8 mouse cellular contexts compared by ENCODE assay signal in the genomic region with DNA sequence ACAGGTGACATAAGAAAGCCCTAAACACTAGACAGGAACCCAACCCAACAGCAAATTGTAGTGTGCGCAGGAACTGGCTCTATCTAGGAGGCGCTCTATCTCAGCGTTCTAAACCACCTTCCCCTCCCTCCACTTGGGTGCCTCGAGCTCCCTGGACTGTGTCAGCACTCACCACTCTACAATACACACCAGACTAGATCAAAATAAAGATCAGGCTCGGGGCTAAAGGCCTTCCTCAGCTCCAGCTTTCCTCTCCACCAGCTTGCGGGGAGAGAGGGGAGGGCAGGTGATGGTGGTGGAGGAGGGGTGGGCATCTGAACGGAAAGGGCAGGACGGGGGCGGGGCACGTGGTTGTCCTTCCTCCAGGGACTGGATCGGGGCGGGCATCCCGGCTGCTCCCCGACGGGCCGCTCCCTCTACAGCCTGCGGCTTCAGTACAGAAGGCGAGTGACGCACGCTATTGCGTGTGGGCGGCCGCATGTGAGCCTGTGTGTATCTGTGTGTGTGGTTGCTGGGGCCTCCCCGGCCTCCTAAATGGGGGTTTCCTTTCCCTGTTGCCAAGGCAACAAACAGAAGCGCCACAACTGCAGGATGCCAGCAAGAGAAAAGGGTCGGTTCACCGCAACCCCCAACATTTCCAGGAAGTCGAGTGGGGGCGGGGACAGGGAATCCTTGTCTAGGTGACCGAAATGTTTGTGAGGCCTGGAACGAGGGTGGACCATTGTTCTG. TPM values are rescaled to one million over a fixed set of nuclear protein-coding genes. Genes with fewer than 3 reads are reported as not detected.
DNase-seq lines count a peak whose midpoint lies in the region; ATAC-seq and TF ChIP-seq lines count a peak whose summit lies in the region.

Gene Lmna (minus strand): TSS at position 265 of the 729 bp plus-strand sequence.

- peak within 1 kb of the TSS; percentile 49 to 61 (median 57) for H3K4me3 ChIP-seq in CH12.LX (replicated peaks in 1 of 3; ENCODE audit: low read depth in 2 of 3, low read length in 2 of 3, poor library complexity in 1 of 3)
- peak within 1 kb of the TSS; percentile 37 for H3K4me3 ChIP-seq in forebrain, embryonic 12.5 days (replicated peaks)
- H3K4me3 ChIP-seq in heart, embryonic 16.5 days (ENCODE audit: low read length), result peak within 1 kb of the TSS; percentile 58
- H3K4me3 ChIP-seq in liver, embryonic 13.5 days (replicated peaks), result peak within 1 kb of the TSS; percentile 50
- H3K4me3 ChIP-seq in stomach, embryonic 15.5 days (replicated peaks), result peak within 1 kb of the TSS; percentile 36

- H3K27me3 ChIP-seq in CH12.LX (replicated peaks), result no peaks in the 10 kb centered on the region
- peaks cover 8% of the 10 kb centered on the region; the same call in 1 of the 2 replicates for H3K27me3 ChIP-seq in forebrain, embryonic 12.5 days
- no peaks in the 10 kb centered on the region for H3K27me3 ChIP-seq in heart, embryonic 16.5 days (ENCODE audit: control insufficient read depth, insufficient read depth, low read length)
- H3K27me3 ChIP-seq in liver, embryonic 13.5 days, result no peaks in the 10 kb centered on the region
- no peaks in the 10 kb centered on the region for H3K27me3 ChIP-seq in stomach, embryonic 15.5 days (replicated peaks)

- peak; percentile 28 to 75; a peak in 2 of 4 replicates for TF ChIP-seq CTCF in CH12.LX (conservative IDR thresholded peaks at IDR 0.05 in 1 of 2, IDR thresholded peaks at IDR 0.05 in 1 of 2; ENCODE audit: low read depth in 2 of 2, low read length in 2 of 2)

- TF ChIP-seq POLR2A in CH12.LX (IDR thresholded peaks at IDR 0.05; ENCODE audit: low read depth, low read length), result peak; percentile 58

- H3K36me3 ChIP-seq in CH12.LX (replicated peaks in 1 of 2; ENCODE audit: control insufficient read depth in 1 of 2, insufficient read depth in 1 of 2, low read length in 1 of 2), result no peaks in the 10 kb centered on the region
- H3K36me3 ChIP-seq in forebrain, embryonic 12.5 days (replicated peaks), result no peaks in the 10 kb centered on the region
- H3K36me3 ChIP-seq in heart, embryonic 16.5 days (ENCODE audit: control insufficient read depth, insufficient read depth), result no peaks in the 10 kb centered on the region
- H3K36me3 ChIP-seq in liver, embryonic 13.5 days, result no peaks in the 10 kb centered on the region
- no peaks in the 10 kb centered on the region for H3K36me3 ChIP-seq in stomach, embryonic 15.5 days

- TF ChIP-seq EP300 in CH12.LX (IDR thresholded peaks at IDR 0.05; ENCODE audit: low read length), result peak; percentile 88; the same call in 1 of the 2 replicates

- ATAC-seq in forebrain, embryonic 12.5 days (ENCODE audit: low FRiP score), result peak; percentile 97
- peak; percentile 91 for ATAC-seq in heart, embryonic 16.5 days (replicated peaks; ENCODE audit: extremely low read depth, insufficient read depth, low FRiP score)
- ATAC-seq in liver, embryonic 13.5 days (ENCODE audit: low read depth), result peak; percentile 91
- ATAC-seq in stomach, embryonic 15.5 days (ENCODE audit: insufficient read depth, low FRiP score, low read depth), result peak; percentile 93

- DNase-seq in CH12.LX (ENCODE audit: extremely low read depth), result peak; percentile 100
- peak; percentile 83 for DNase-seq in c-Kit-positive CD71-positive TER-119-positive erythroid progenitor cells, embryonic 14.5 days (ENCODE audit: low spot score)
- DNase-seq in kidney, postnatal 25 days, result peak; percentile 97 to 98
- DNase-seq in liver, embryonic 13.5 days, result peak; percentile 84
- peak; percentile 98 to 99 for DNase-seq in natural killer cell, adult 2 months (ENCODE audit: low spot score in 2 of 2)

- in situ Hi-C loops in CH12.LX (cut with MboI; ENCODE audit: low pct_ligation_motif_present, low pct_unique_long_range_greater_than_20kb, low sequenced_read_pairs), result no loop called here

- under 1% methylated on average over 31 of the region's 31 CpGs for WGBS in forebrain, embryonic 12.5 days
- under 1% methylated on average over 29 of the region's 31 CpGs for WGBS in heart, embryonic 16.5 days
- WGBS in liver, embryonic 13.5 days (ENCODE audit: insufficient replicate concordance), result 1% methylated on average over 31 of the region's 31 CpGs
- WGBS in stomach, embryonic 15.5 days, result under 1% methylated on average over 31 of the region's 31 CpGs

- no peaks in the 10 kb centered on the region for H3K79me2 ChIP-seq in CH12.LX (replicated peaks; ENCODE audit: control insufficient read depth, extremely low read depth, insufficient read depth, poor library complexity, severe bottlenecking)

- dilution Hi-C loops in CH12.LX (cut with MboI; ENCODE audit: extremely low pct_ligation_motif_present, extremely low pct_unique_long_range_greater_than_20kb, low sequenced_read_pairs), result no loop called here

- peak within 1 kb of the TSS; percentile 51; the same call in 1 of the 2 replicates for H3K9ac ChIP-seq in CH12.LX (ENCODE audit: insufficient read depth, low read depth)
- H3K9ac ChIP-seq in forebrain, embryonic 12.5 days, result peak within 1 kb of the TSS; percentile 54
- H3K9ac ChIP-seq in heart, embryonic 16.5 days (ENCODE audit: low read length), result peak within 1 kb of the TSS; percentile 75
- H3K9ac ChIP-seq in liver, embryonic 13.5 days, result peak within 1 kb of the TSS; percentile 61
- H3K9ac ChIP-seq in stomach, embryonic 15.5 days, result no peak within 1 kb of the TSS

- peak; percentile 25 for TF ChIP-seq RAD21 in CH12.LX (IDR thresholded peaks at IDR 0.05; ENCODE audit: low read depth, low read length)

- no peaks in the 10 kb centered on the region for H3K9me3 ChIP-seq in CH12.LX (replicated peaks; ENCODE audit: low read length)
- no peaks in the 10 kb centered on the region for H3K9me3 ChIP-seq in forebrain, embryonic 12.5 days
- no peaks in the 10 kb centered on the region for H3K9me3 ChIP-seq in heart, embryonic 16.5 days (replicated peaks; ENCODE audit: control insufficient read depth, low read length)
- no peaks in the 10 kb centered on the region for H3K9me3 ChIP-seq in liver, embryonic 13.5 days (replicated peaks)
- no peaks in the 10 kb centered on the region for H3K9me3 ChIP-seq in stomach, embryonic 15.5 days

- H3K27ac ChIP-seq in CH12.LX (ENCODE audit: insufficient read depth, low read depth), result peak within 1 kb of the TSS; percentile 74
- peak within 1 kb of the TSS; percentile 93 for H3K27ac ChIP-seq in forebrain, embryonic 12.5 days
- H3K27ac ChIP-seq in heart, embryonic 16.5 days (ENCODE audit: low read length), result peak within 1 kb of the TSS; percentile 94
- H3K27ac ChIP-seq in liver, embryonic 13.5 days, result peak within 1 kb of the TSS; percentile 79
- H3K27ac ChIP-seq in stomach, embryonic 15.5 days, result peak within 1 kb of the TSS; percentile 91

- peak within 1 kb of the TSS; percentile 87 for H3K4me2 ChIP-seq in CH12.LX (ENCODE audit: insufficient read depth, low read depth, poor library complexity, severe bottlenecking)
- H3K4me2 ChIP-seq in forebrain, embryonic 12.5 days, result peak within 1 kb of the TSS; percentile 58
- H3K4me2 ChIP-seq in heart, embryonic 16.5 days (ENCODE audit: low read depth, low read length), result peak within 1 kb of the TSS; percentile 77
- peak within 1 kb of the TSS; percentile 68 for H3K4me2 ChIP-seq in liver, embryonic 13.5 days
- peak within 1 kb of the TSS; percentile 52 for H3K4me2 ChIP-seq in stomach, embryonic 15.5 days

- peaks cover 30 to 83% of the 10 kb centered on the region in 2 experiments for H3K4me1 ChIP-seq in CH12.LX (ENCODE audit: control insufficient read depth in 1 of 2, insufficient read depth in 2 of 2)
- H3K4me1 ChIP-seq in forebrain, embryonic 12.5 days, result peaks cover 45% of the 10 kb centered on the region
- peaks cover 37% of the 10 kb centered on the region for H3K4me1 ChIP-seq in heart, embryonic 16.5 days (ENCODE audit: control insufficient read depth, insufficient read depth, low read length)
- H3K4me1 ChIP-seq in liver, embryonic 13.5 days (replicated peaks), result peaks cover 70% of the 10 kb centered on the region
- H3K4me1 ChIP-seq in stomach, embryonic 15.5 days, result peaks cover 42% of the 10 kb centered on the region

TF ChIP-seq in CH12.LX, 34 proteins besides CTCF, POLR2A, EP300 and RAD21 (continues in another document):
- TF ChIP-seq MXI1 (IDR thresholded peaks at IDR 0.05; ENCODE audit: low read depth, low read length) (peak; percentile 99), KAT2A (IDR thresholded peaks at IDR 0.05; ENCODE audit: insufficient replicate concordance, low read length) (no peak), BHLHE40 (IDR thresholded peaks at IDR 0.05; ENCODE audit: low read depth, low read length) (peak; percentile 99), TBP (conservative IDR thresholded peaks at IDR 0.05; ENCODE audit: low read depth, low read length) (no peak), ZC3H11A (IDR thresholded peaks at IDR 0.05; ENCODE audit: low read depth, low read length) (no peak), UBTF (IDR thresholded peaks at IDR 0.05; ENCODE audit: low read depth, low read length) (peak; percentile 79; the same call in 1 of the 2 replicates), GABPA (IDR thresholded peaks at IDR 0.05; ENCODE audit: insufficient replicate concordance, low read depth, low read length) (no peak), JUND (conservative IDR thresholded peaks at IDR 0.05; ENCODE audit: low read depth, low read length) (no peak), MYC (IDR thresholded peaks at IDR 0.05; ENCODE audit: low read depth, low read length) (0 out of 2 replicates have a peak, but pooled peaks have one; percentile 19), USF2 (conservative IDR thresholded peaks at IDR 0.05; ENCODE audit: low read depth, low read length) (peak; percentile 55), SIN3A (IDR thresholded peaks at IDR 0.05; ENCODE audit: low read length) (peak; percentile 98), ZKSCAN1 (IDR thresholded peaks at IDR 0.05; ENCODE audit: borderline replicate concordance, low read depth, low read length) (no peak), RCOR1 (conservative IDR thresholded peaks at IDR 0.05; ENCODE audit: low read depth, low read length) (peak; percentile 60), ELF1 (IDR thresholded peaks at IDR 0.05; ENCODE audit: low read depth, low read length) (peak; percentile 87), NRF1 (IDR thresholded peaks at IDR 0.05; ENCODE audit: low read depth, low read length) (peak; percentile 46), IRF4 (IDR thresholded peaks at IDR 0.05; ENCODE audit: low read depth, low read length) (peak; percentile 91), MAX (IDR thresholded peaks at IDR 0.05; ENCODE audit: low read length) (peak; percentile 93), POLR2AphosphoS2 (IDR thresholded peaks at IDR 0.05; ENCODE audit: low read depth, low read length) (no peak)

RNA-seq across cellular contexts. Expression of gene Lmna, which starts in this region (rescaled TPM):
- total RNA-seq in CH12.LX (2012; rRNA removed) (60.7 and 67.7 TPM in 2 replicates), CH12.LX (2014; rRNA removed) (16.1 and 19.8 TPM in 2 replicates)
- 17.2 and 21.5 TPM in 2 replicates for polyA plus RNA-seq in CH12.LX (2012; ENCODE audit: insufficient read length, low read depth)
- 23.2 and 25.8 TPM in 2 replicates for polyA plus RNA-seq in forebrain, embryonic 12.5 days (2016; fragmentation: Nextera tagmentation; extraction: Ambion mirVana)
- polyA plus RNA-seq in heart, embryonic 16.5 days (2015; fragmentation: Nextera tagmentation; extraction: Ambion mirVana), result 127 and 129 TPM in 2 replicates
- polyA plus RNA-seq in liver, embryonic 13.5 days (2015; fragmentation: Nextera tagmentation; extraction: Ambion mirVana), result 165 and 184 TPM in 2 replicates
- polyA plus RNA-seq in stomach, embryonic 15.5 days (2015; fragmentation: Nextera tagmentation; extraction: Ambion mirVana), result 179 and 214 TPM in 2 replicates

Comparison
In these comparisons a context has a peak if more than half of its experiments do, and no peak if none do; other contexts are left out.
1. Peak in every context shown above with its lines: DNase-seq, ATAC-seq, H3K4me3 ChIP-seq and H3K27ac ChIP-seq.